Mouse (Mus musculus) megakaryocyte, embryonic 14.5 days (primary cell): ENCODE measurements around the gene Kel.

Experiments used
- FLI1 ChIP-seq: IDR thresholded peaks from 2 replicates; pipeline ENCODE4 v1.6.1; 2012; ENCODE audit warnings: low read length, inconsistent platforms, mixed read lengths
- GATA1 ChIP-seq: IDR thresholded peaks from 3 replicates; pipeline ENCODE4 v1.6.1; 2012; ENCODE audit warnings: mixed read lengths, low read length, inconsistent platforms, borderline replicate concordance

DNA sequence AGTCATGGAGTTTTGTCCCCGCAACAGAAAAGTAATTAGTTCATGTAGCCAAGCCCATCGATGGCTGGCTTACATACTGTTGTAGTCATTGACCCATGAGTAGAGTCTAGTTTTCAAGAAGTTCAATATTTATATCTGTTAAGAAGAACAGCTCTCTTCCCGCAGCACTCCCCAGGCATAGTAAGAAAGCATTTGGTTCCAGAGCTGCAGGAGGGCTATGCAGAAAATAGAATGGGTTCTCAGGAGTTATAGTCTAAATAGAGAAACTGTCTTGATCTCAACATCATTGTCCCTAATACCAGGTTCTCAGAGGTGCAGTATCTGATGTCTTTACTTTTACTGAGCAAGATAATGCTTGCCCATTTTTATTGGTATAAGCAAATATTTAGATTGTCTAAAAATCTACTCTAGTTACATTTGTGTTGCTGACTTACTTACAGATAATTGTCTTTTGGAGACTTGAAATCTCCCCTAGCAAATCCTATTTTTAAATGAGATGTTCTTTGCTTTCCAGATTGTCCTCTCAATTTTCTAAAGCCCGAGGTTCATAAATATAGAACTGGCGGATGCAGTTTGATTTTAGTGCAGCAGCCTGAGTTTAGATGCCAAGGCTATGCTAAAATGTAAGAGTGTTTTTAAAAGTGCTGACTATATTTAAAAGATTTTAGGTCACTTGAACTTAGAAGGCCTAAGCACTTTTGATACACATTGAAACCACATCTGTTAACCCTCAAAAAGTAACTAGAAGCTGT lies 30.8 kb upstream of the Kel start:
- TF ChIP-seq GATA1: no peak
- no peak for TF ChIP-seq FLI1
